Comparison of ENCODE assay signal across 21 mouse cellular contexts in the genomic region with DNA sequence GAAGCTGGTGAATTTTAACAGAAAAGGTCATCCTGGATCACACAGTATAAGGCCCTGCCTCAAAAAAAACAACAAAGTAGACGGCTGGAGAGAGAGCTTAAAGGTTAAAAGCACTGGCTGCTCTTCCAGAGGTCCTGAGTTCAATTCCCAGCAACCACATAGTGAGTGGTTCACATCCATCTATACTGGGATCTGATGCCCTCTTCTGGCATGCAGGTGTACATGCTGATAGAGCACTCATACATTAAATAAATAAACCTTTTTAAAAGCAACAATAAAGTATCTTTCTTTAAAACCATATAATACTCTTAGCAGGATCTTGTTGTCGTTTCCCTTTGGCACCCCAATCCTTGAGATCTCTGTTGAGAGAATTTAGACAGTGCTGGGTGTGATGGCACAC. TPM values are rescaled to one million over a fixed set of nuclear protein-coding genes. Genes with fewer than 3 reads are reported as not detected.
DNase-seq lines count a peak whose midpoint lies in the region; ATAC-seq and TF ChIP-seq lines count a peak whose summit lies in the region.
"Had no signal": no experiment of that assay in that cellular context is flagged by ENCODE, and none has a peak within 500 bp of the region (broad histone marks: within the 10 kb centered on the region; RNA-seq: fewer than 3 reads in every experiment).

No protein-coding gene starts in this region.

- intact Hi-C loops in gastrocnemius, adult 2 months (cut with DNase I), result no loop called here

- no peak overlapping the region for H3K4me3 ChIP-seq in gastrocnemius, adult 2 months
- H3K4me3 ChIP-seq in kidney, postnatal 0 days (replicated peaks; ENCODE audit: low read depth, low read length), result no peak overlapping the region
- no peak overlapping the region for H3K4me3 ChIP-seq in midbrain, postnatal 0 days (ENCODE audit: low read depth, low read length)
- H3K4me3 ChIP-seq in midbrain, embryonic 15.5 days, result no peak overlapping the region
- no peak overlapping the region for H3K4me3 ChIP-seq in kidney, embryonic 15.5 days (replicated peaks)
- H3K4me3 ChIP-seq: forebrain, embryonic 13.5 days; heart, embryonic 15.5 days; limb, embryonic 13.5 days; liver, embryonic 15.5 days had no signal

- no peak for ATAC-seq in kidney, postnatal 0 days (replicated peaks; ENCODE audit: low FRiP score, low read depth)
- ATAC-seq in midbrain, postnatal 0 days (ENCODE audit: low FRiP score), result no peak
- no peak for ATAC-seq in midbrain, embryonic 15.5 days (replicated peaks)
- ATAC-seq in kidney, embryonic 15.5 days (replicated peaks; ENCODE audit: low FRiP score), result no peak
- no peak for ATAC-seq in megakaryocyte, adult 5-6 weeks (ENCODE audit: poor library complexity, severe bottlenecking)
- ATAC-seq: forebrain, embryonic 13.5 days; hindbrain, embryonic 16.5 days had no signal

- H3K4me2 ChIP-seq in kidney, postnatal 0 days (ENCODE audit: low read length), result no peak overlapping the region
- H3K4me2 ChIP-seq in midbrain, postnatal 0 days (ENCODE audit: low read depth, low read length, poor library complexity, severe bottlenecking), result no peak overlapping the region
- H3K4me2 ChIP-seq in midbrain, embryonic 15.5 days, result no peak overlapping the region
- no peak overlapping the region for H3K4me2 ChIP-seq in kidney, embryonic 15.5 days
- H3K4me2 ChIP-seq: forebrain, embryonic 13.5 days; heart, embryonic 15.5 days; limb, embryonic 13.5 days; liver, embryonic 15.5 days; midbrain, embryonic 11.5 days had no signal

- H3K27me3 ChIP-seq in kidney, postnatal 0 days (ENCODE audit: insufficient read depth, low read length), result no peaks in the 10 kb centered on the region
- H3K27me3 ChIP-seq in midbrain, postnatal 0 days (ENCODE audit: insufficient read depth, low read length), result no peaks in the 10 kb centered on the region
- no peaks in the 10 kb centered on the region for H3K27me3 ChIP-seq in midbrain, embryonic 15.5 days (replicated peaks)
- H3K27me3 ChIP-seq in kidney, embryonic 15.5 days, result no peaks in the 10 kb centered on the region
- H3K27me3 ChIP-seq: forebrain, embryonic 13.5 days; heart, embryonic 15.5 days; limb, embryonic 13.5 days; liver, embryonic 15.5 days had no signal

- no peaks in the 10 kb centered on the region for H3K9me3 ChIP-seq in kidney, postnatal 0 days (replicated peaks; ENCODE audit: low read length)
- H3K9me3 ChIP-seq in midbrain, postnatal 0 days (ENCODE audit: low read length), result no peaks in the 10 kb centered on the region
- no peaks in the 10 kb centered on the region for H3K9me3 ChIP-seq in midbrain, embryonic 15.5 days
- no peaks in the 10 kb centered on the region for H3K9me3 ChIP-seq in kidney, embryonic 15.5 days (replicated peaks)
- H3K9me3 ChIP-seq: forebrain, embryonic 13.5 days; heart, embryonic 15.5 days; limb, embryonic 13.5 days; liver, embryonic 15.5 days had no signal

- H3K36me3 ChIP-seq in kidney, postnatal 0 days (ENCODE audit: insufficient read depth, low read length), result no peaks in the 10 kb centered on the region
- H3K36me3 ChIP-seq in midbrain, postnatal 0 days (ENCODE audit: insufficient read depth, low read length), result peaks cover 16% of the 10 kb centered on the region
- H3K36me3 ChIP-seq in midbrain, embryonic 15.5 days (replicated peaks), result peaks cover 33% of the 10 kb centered on the region
- H3K36me3 ChIP-seq in kidney, embryonic 15.5 days, result peaks cover 6% of the 10 kb centered on the region; the same call in 1 of the 2 replicates
- H3K36me3 ChIP-seq: heart, embryonic 15.5 days; limb, embryonic 13.5 days; liver, embryonic 15.5 days had no signal

- WGBS in kidney, postnatal 0 days, result 45% methylated on average over 2 of the region's 2 CpGs
- WGBS in midbrain, postnatal 0 days, result 69% methylated on average over 2 of the region's 2 CpGs
- 82% methylated on average over 2 of the region's 2 CpGs for WGBS in midbrain, embryonic 15.5 days
- 59% methylated on average over 2 of the region's 2 CpGs for WGBS in kidney, embryonic 15.5 days

- no peaks in the 10 kb centered on the region for H3K4me1 ChIP-seq in kidney, postnatal 0 days (replicated peaks; ENCODE audit: insufficient read depth, low read length)
- H3K4me1 ChIP-seq in midbrain, postnatal 0 days (ENCODE audit: insufficient read depth, low read length), result no peaks in the 10 kb centered on the region
- no peaks in the 10 kb centered on the region for H3K4me1 ChIP-seq in midbrain, embryonic 15.5 days
- no peaks in the 10 kb centered on the region for H3K4me1 ChIP-seq in kidney, embryonic 15.5 days
- H3K4me1 ChIP-seq: forebrain, embryonic 13.5 days; heart, embryonic 15.5 days; limb, embryonic 13.5 days; liver, embryonic 15.5 days had no signal

- TF ChIP-seq CTCF in gastrocnemius, adult 2 months (IDR thresholded peaks at IDR 0.05), result peak; percentile 9; the same call in 1 of the 2 replicates
- TF ChIP-seq CTCF in kidney, postnatal 0 days (IDR thresholded peaks at IDR 0.05; ENCODE audit: low read depth), result peak; percentile 53
- TF ChIP-seq CTCF in midbrain, postnatal 0 days (IDR thresholded peaks at IDR 0.05), result peak; percentile 46

- no peak overlapping the region for H3K9ac ChIP-seq in kidney, postnatal 0 days (ENCODE audit: low read depth, low read length)
- no peak overlapping the region for H3K9ac ChIP-seq in midbrain, postnatal 0 days (replicated peaks; ENCODE audit: low read length, poor library complexity, severe bottlenecking)
- no peak overlapping the region for H3K9ac ChIP-seq in midbrain, embryonic 15.5 days
- no peak overlapping the region for H3K9ac ChIP-seq in kidney, embryonic 15.5 days
- H3K9ac ChIP-seq: forebrain, embryonic 13.5 days; heart, embryonic 15.5 days; limb, embryonic 13.5 days; liver, embryonic 15.5 days had no signal

- H3K27ac ChIP-seq in gastrocnemius, adult 2 months, result no peak overlapping the region
- no peak overlapping the region for H3K27ac ChIP-seq in kidney, postnatal 0 days
- H3K27ac ChIP-seq in midbrain, postnatal 0 days (ENCODE audit: low read depth, low read length), result no peak overlapping the region
- H3K27ac ChIP-seq in midbrain, embryonic 15.5 days, result no peak overlapping the region
- no peak overlapping the region for H3K27ac ChIP-seq in kidney, embryonic 15.5 days
- H3K27ac ChIP-seq: forebrain, embryonic 13.5 days; heart, embryonic 15.5 days; limb, embryonic 13.5 days; liver, embryonic 15.5 days had no signal

- DNase-seq in gastrocnemius, adult 2 months, result no peak
- no peak for DNase-seq in gastrocnemius, adult 8-10 months (ENCODE audit: low spot score in 2 of 2)
- no peak for DNase-seq in kidney, postnatal 0 days (ENCODE audit: low spot score)
- DNase-seq in kidney, adult 18-20 months, result no peak
- DNase-seq in midbrain, postnatal 0 days (ENCODE audit: low spot score), result no peak
- DNase-seq: adrenal gland, postnatal 25 days; cerebellum, adult 8-10 months; gastrocnemius, postnatal 14 days; heart, adult 18-20 months; kidney, adult 11 months; kidney, postnatal 14 days; layer of hippocampus, postnatal 36 days had no signal

RNA-seq across cellular contexts. Expression of gene Urod, which starts 17.7 kb away (rescaled TPM):
- 10 to 100 TPM; 59.1 to 69.1 TPM for total RNA-seq in gastrocnemius, adult 2 months (2021)
- 10 to 100 TPM; 63.0 to 69.1 (median 65.4) TPM for total RNA-seq in gastrocnemius, adult 8-10 months (2022)
- 91.1 and 92.5 TPM in 2 replicates for polyA plus RNA-seq in kidney, postnatal 0 days (2015; fragmentation: Nextera tagmentation; extraction: Ambion mirVana)
- 25.5 and 50.0 TPM in 2 replicates for total RNA-seq in midbrain, postnatal 0 days (2014; rRNA removed)
- polyA plus RNA-seq in midbrain, postnatal 0 days (2015; fragmentation: Nextera tagmentation; extraction: Ambion mirVana), result 36.6 and 36.8 TPM in 2 replicates
- 51.4 and 59.7 TPM in 2 replicates for polyA plus RNA-seq in midbrain, embryonic 15.5 days (2015; fragmentation: Nextera tagmentation; extraction: Ambion mirVana)
- 102 and 111 TPM in 2 replicates for polyA plus RNA-seq in kidney, embryonic 15.5 days (2015; fragmentation: Nextera tagmentation; extraction: Ambion mirVana)
- 48.9 and 55.7 TPM in 2 replicates for total RNA-seq in megakaryocyte, adult 5-6 weeks (2015)
- 32.0 and 46.4 TPM in 2 replicates for total RNA-seq in megakaryocyte, adult 5-6 weeks (2017)

RNA-seq across cellular contexts. Expression of gene Hectd3, which starts 18.6 kb away (rescaled TPM):
- total RNA-seq in gastrocnemius, adult 2 months (2021), result 10 to 100 TPM; 13.8 to 15.3 TPM
- total RNA-seq in gastrocnemius, adult 8-10 months (2022), result 10 to 100 TPM; 11.5 to 19.0 (median 14.5) TPM
- 9.5 and 10.3 TPM in 2 replicates for polyA plus RNA-seq in kidney, postnatal 0 days (2015; fragmentation: Nextera tagmentation; extraction: Ambion mirVana)
- 45.5 and 46.5 TPM in 2 replicates for total RNA-seq in midbrain, postnatal 0 days (2014; rRNA removed)
- polyA plus RNA-seq in midbrain, postnatal 0 days (2015; fragmentation: Nextera tagmentation; extraction: Ambion mirVana), result 20.2 and 22.6 TPM in 2 replicates
- polyA plus RNA-seq in midbrain, embryonic 15.5 days (2015; fragmentation: Nextera tagmentation; extraction: Ambion mirVana), result 25.8 and 27.0 TPM in 2 replicates
- polyA plus RNA-seq in kidney, embryonic 15.5 days (2015; fragmentation: Nextera tagmentation; extraction: Ambion mirVana), result 9.0 and 10.2 TPM in 2 replicates
- 9.5 and 10.1 TPM in 2 replicates for total RNA-seq in megakaryocyte, adult 5-6 weeks (2015)
- 18.9 and 20.0 TPM in 2 replicates for total RNA-seq in megakaryocyte, adult 5-6 weeks (2017)

RNA-seq across cellular contexts. Expression of gene Eif2b3, which starts 42.7 kb away (rescaled TPM):
- total RNA-seq in gastrocnemius, adult 2 months (2021), result 10 to 100 TPM; 22.2 to 23.2 TPM
- total RNA-seq in gastrocnemius, adult 8-10 months (2022), result 10 to 100 TPM; 18.3 to 24.1 (median 22.3) TPM
- polyA plus RNA-seq in kidney, postnatal 0 days (2015; fragmentation: Nextera tagmentation; extraction: Ambion mirVana), result 41.0 and 44.9 TPM in 2 replicates
- total RNA-seq in midbrain, postnatal 0 days (2014; rRNA removed), result 20.7 and 21.7 TPM in 2 replicates
- 57.5 and 58.4 TPM in 2 replicates for polyA plus RNA-seq in midbrain, postnatal 0 days (2015; fragmentation: Nextera tagmentation; extraction: Ambion mirVana)
- 44.6 and 46.2 TPM in 2 replicates for polyA plus RNA-seq in midbrain, embryonic 15.5 days (2015; fragmentation: Nextera tagmentation; extraction: Ambion mirVana)
- polyA plus RNA-seq in kidney, embryonic 15.5 days (2015; fragmentation: Nextera tagmentation; extraction: Ambion mirVana), result 44.6 and 49.6 TPM in 2 replicates
- 10.9 and 18.2 TPM in 2 replicates for total RNA-seq in megakaryocyte, adult 5-6 weeks (2015)
- total RNA-seq in megakaryocyte, adult 5-6 weeks (2017), result 11.3 and 20.2 TPM in 2 replicates
